Mouse (Mus musculus): ENCODE data around the gene Nfkbiz. TPM values are rescaled to one million over a fixed set of nuclear protein-coding genes. Genes with fewer than 3 reads are reported as not detected.
"Not testable (repeated sequence)": the region's sequence is repeated elsewhere in the genome, so short reads cannot be mapped to it uniquely, and the experiment has no call there.

The Nfkbiz gene
- polyA plus RNA-seq, 1 experiment from 2014 or later: 3.1 TPM

GRCm38 (mm10) chr16:55859421-55859820 lies 20.7 kb upstream of the Nfkbiz start:
- not testable (repeated sequence) for H3K27ac ChIP-seq (replicated peaks in 1 of 2; ENCODE audit: control insufficient read depth in 1 of 2, insufficient read depth in 1 of 2, low read depth in 2 of 2, low read length in 2 of 2); H3K9ac ChIP-seq (ENCODE audit: low read length); ATAC-seq (ENCODE audit: insufficient number of reproducible peaks, insufficient read depth, low FRiP score, low read depth); H3K4me2 ChIP-seq (ENCODE audit: low read length); H3K27me3 ChIP-seq (ENCODE audit: control insufficient read depth, insufficient read depth, low read length); H3K4me1 ChIP-seq (ENCODE audit: control insufficient read depth in 2 of 2, insufficient read depth in 2 of 2, low read length in 2 of 2); H3K9me3 ChIP-seq (ENCODE audit: control insufficient read depth, low read length); H3K36me3 ChIP-seq (ENCODE audit: control insufficient read depth, insufficient read depth, low read length); H3K4me3 ChIP-seq (ENCODE audit: control insufficient read depth in 1 of 2, insufficient read depth in 1 of 2, low read depth in 1 of 2, low read length in 2 of 2)
- whole genome bisulfite sequencing: 87% methylated on average over 4 of the region's 4 CpGs

GRCm38 (mm10) chr16:55858465-55858864 lies 19.8 kb upstream of the Nfkbiz start:
- 59% methylated on average over 6 of the region's 6 CpGs for WGBS
- Histone ChIP-seq H3K4me1 (ENCODE audit: control insufficient read depth in 2 of 2, insufficient read depth in 2 of 2, low read length in 2 of 2) (no peaks in the 10 kb centered on the region), H3K27ac (replicated peaks in 1 of 2; ENCODE audit: control insufficient read depth in 1 of 2, insufficient read depth in 1 of 2, low read depth in 2 of 2, low read length in 2 of 2) (no peak overlapping the region), H3K9me3 (ENCODE audit: control insufficient read depth, low read length) (0 out of 2 replicates have a peak, but pooled peaks cover 2% of the 10 kb centered on the region), H3K4me2 (ENCODE audit: low read length) (no peak overlapping the region), H3K9ac (ENCODE audit: low read length) (no peak overlapping the region), H3K4me3 (ENCODE audit: control insufficient read depth in 1 of 2, insufficient read depth in 1 of 2, low read depth in 1 of 2, low read length in 2 of 2) (no peak overlapping the region), H3K27me3 (ENCODE audit: control insufficient read depth, insufficient read depth, low read length) (no peaks in the 10 kb centered on the region), H3K36me3 (ENCODE audit: control insufficient read depth, insufficient read depth, low read length) (no peaks in the 10 kb centered on the region)
- ATAC-seq (ENCODE audit: insufficient number of reproducible peaks, insufficient read depth, low FRiP score, low read depth): no peak

- Histone ChIP-seq H3K4me1 (ENCODE audit: control insufficient read depth in 2 of 2, insufficient read depth in 2 of 2, low read length in 2 of 2) (no peaks in the 10 kb centered on the region), H3K9ac (ENCODE audit: low read length) (no peak overlapping the region), H3K4me3 (ENCODE audit: control insufficient read depth in 1 of 2, insufficient read depth in 1 of 2, low read depth in 1 of 2, low read length in 2 of 2) (no peak overlapping the region), H3K36me3 (ENCODE audit: control insufficient read depth, insufficient read depth, low read length) (no peaks in the 10 kb centered on the region), H3K4me2 (ENCODE audit: low read length) (no peak overlapping the region), H3K27ac (replicated peaks in 1 of 2; ENCODE audit: control insufficient read depth in 1 of 2, insufficient read depth in 1 of 2, low read depth in 2 of 2, low read length in 2 of 2) (no peak overlapping the region), H3K9me3 (ENCODE audit: control insufficient read depth, low read length) (0 out of 2 replicates have a peak, but pooled peaks cover 2% of the 10 kb centered on the region), H3K27me3 (ENCODE audit: control insufficient read depth, insufficient read depth, low read length) (no peaks in the 10 kb centered on the region)
- no peak for ATAC-seq (ENCODE audit: insufficient number of reproducible peaks, insufficient read depth, low FRiP score, low read depth)
- WGBS: 53% methylated on average over 19 of the region's 19 CpGs
These were observed 14.4 kb upstream of the Nfkbiz start for GRCm38 (mm10) chr16:55852943-55853727.

GRCm38 (mm10) chr16:55852515-55852914 lies 13.8 kb upstream of the Nfkbiz start:
- H3K4me3 ChIP-seq (ENCODE audit: control insufficient read depth in 1 of 2, insufficient read depth in 1 of 2, low read depth in 1 of 2, low read length in 2 of 2): no peak overlapping the region
- no peaks in the 10 kb centered on the region for H3K4me1 ChIP-seq (ENCODE audit: control insufficient read depth in 2 of 2, insufficient read depth in 2 of 2, low read length in 2 of 2)
- no peak overlapping the region for H3K4me2 ChIP-seq (ENCODE audit: low read length)
- H3K36me3 ChIP-seq (ENCODE audit: control insufficient read depth, insufficient read depth, low read length): no peaks in the 10 kb centered on the region
- H3K27me3 ChIP-seq (ENCODE audit: control insufficient read depth, insufficient read depth, low read length): no peaks in the 10 kb centered on the region
- no peak overlapping the region for H3K27ac ChIP-seq (replicated peaks in 1 of 2; ENCODE audit: control insufficient read depth in 1 of 2, insufficient read depth in 1 of 2, low read depth in 2 of 2, low read length in 2 of 2)
- WGBS: 63% methylated on average over 4 of the region's 4 CpGs
- H3K9ac ChIP-seq (ENCODE audit: low read length): no peak overlapping the region
- no peak for ATAC-seq (ENCODE audit: insufficient number of reproducible peaks, insufficient read depth, low FRiP score, low read depth)
- H3K9me3 ChIP-seq (ENCODE audit: control insufficient read depth, low read length): 0 out of 2 replicates have a peak, but pooled peaks cover 2% of the 10 kb centered on the region

- H3K9ac ChIP-seq (ENCODE audit: low read length): no peak overlapping the region
- no peak overlapping the region for H3K4me3 ChIP-seq (ENCODE audit: control insufficient read depth in 1 of 2, insufficient read depth in 1 of 2, low read depth in 1 of 2, low read length in 2 of 2)
- 73% methylated on average over 3 of the region's 3 CpGs for WGBS
These were observed 11.8 kb upstream of the Nfkbiz start for GRCm38 (mm10) chr16:55850485-55850884.

GRCm38 (mm10) chr16:55847679-55848078 lies 9.0 kb upstream of the Nfkbiz start:
- Histone ChIP-seq H3K36me3 (ENCODE audit: control insufficient read depth, insufficient read depth, low read length) (0 out of 2 replicates have a peak, but pooled peaks cover 5% of the 10 kb centered on the region), H3K4me3 (ENCODE audit: control insufficient read depth in 1 of 2, insufficient read depth in 1 of 2, low read depth in 1 of 2, low read length in 2 of 2) (no peak overlapping the region), H3K27ac (replicated peaks in 1 of 2; ENCODE audit: control insufficient read depth in 1 of 2, insufficient read depth in 1 of 2, low read depth in 2 of 2, low read length in 2 of 2) (no peak overlapping the region), H3K9me3 (ENCODE audit: control insufficient read depth, low read length) (no peaks in the 10 kb centered on the region), H3K4me2 (ENCODE audit: low read length) (no peak overlapping the region), H3K4me1 (ENCODE audit: control insufficient read depth in 2 of 2, insufficient read depth in 2 of 2, low read length in 2 of 2) (no peaks in the 10 kb centered on the region), H3K27me3 (ENCODE audit: control insufficient read depth, insufficient read depth, low read length) (no peaks in the 10 kb centered on the region), H3K9ac (ENCODE audit: low read length) (no peak overlapping the region)
- WGBS: 79% methylated on average over 8 of the region's 8 CpGs
- no peak for ATAC-seq (ENCODE audit: insufficient number of reproducible peaks, insufficient read depth, low FRiP score, low read depth)

More at GRCm38 (mm10) chr16:55850485-55850884, 11.8 kb upstream of the Nfkbiz start:
- Histone ChIP-seq H3K36me3 (ENCODE audit: control insufficient read depth, insufficient read depth, low read length) (no peaks in the 10 kb centered on the region), H3K9me3 (ENCODE audit: control insufficient read depth, low read length) (no peaks in the 10 kb centered on the region), H3K4me2 (ENCODE audit: low read length) (no peak overlapping the region), H3K27me3 (ENCODE audit: control insufficient read depth, insufficient read depth, low read length) (no peaks in the 10 kb centered on the region), H3K27ac (replicated peaks in 1 of 2; ENCODE audit: control insufficient read depth in 1 of 2, insufficient read depth in 1 of 2, low read depth in 2 of 2, low read length in 2 of 2) (no peak overlapping the region), H3K4me1 (ENCODE audit: control insufficient read depth in 2 of 2, insufficient read depth in 2 of 2, low read length in 2 of 2) (no peaks in the 10 kb centered on the region)
- ATAC-seq (ENCODE audit: insufficient number of reproducible peaks, insufficient read depth, low FRiP score, low read depth): no peak

- ATAC-seq (ENCODE audit: insufficient number of reproducible peaks, insufficient read depth, low FRiP score, low read depth): no peak
- Histone ChIP-seq H3K4me2 (ENCODE audit: low read length) (no peak overlapping the region), H3K4me3 (ENCODE audit: control insufficient read depth in 1 of 2, insufficient read depth in 1 of 2, low read depth in 1 of 2, low read length in 2 of 2) (no peak overlapping the region), H3K27ac (replicated peaks in 1 of 2; ENCODE audit: control insufficient read depth in 1 of 2, insufficient read depth in 1 of 2, low read depth in 2 of 2, low read length in 2 of 2) (no peak overlapping the region), H3K27me3 (ENCODE audit: control insufficient read depth, insufficient read depth, low read length) (no peaks in the 10 kb centered on the region), H3K9ac (ENCODE audit: low read length) (no peak overlapping the region), H3K36me3 (ENCODE audit: control insufficient read depth, insufficient read depth, low read length) (0 out of 2 replicates have a peak, but pooled peaks cover 5% of the 10 kb centered on the region), H3K4me1 (ENCODE audit: control insufficient read depth in 2 of 2, insufficient read depth in 2 of 2, low read length in 2 of 2) (no peaks in the 10 kb centered on the region), H3K9me3 (ENCODE audit: control insufficient read depth, low read length) (no peaks in the 10 kb centered on the region)
- 90% methylated on average over 3 of the region's 3 CpGs for WGBS
These were observed 6.1 kb upstream of the Nfkbiz start for GRCm38 (mm10) chr16:55844847-55845246.

Data from heart, embryonic 14.5 days (tissue).